Mouse (Mus musculus) c-Kit-positive CD71-negative TER-119-negative erythroid progenitor cells, embryonic 14.5 days (primary cell): ENCODE measurements at regions not wholly inside any gene's neighbourhood (a gene's known extent, or its start where the extent isn't known, plus 50 kb on each side); places are given as distances from the start of the nearest gene placed in this dataset.

Source experiments
- DNase-seq: peaks from one replicate; pipeline ENCODE4 v3.0.0-alpha.2; 2013; ENCODE audit warnings: low read depth

DNA sequence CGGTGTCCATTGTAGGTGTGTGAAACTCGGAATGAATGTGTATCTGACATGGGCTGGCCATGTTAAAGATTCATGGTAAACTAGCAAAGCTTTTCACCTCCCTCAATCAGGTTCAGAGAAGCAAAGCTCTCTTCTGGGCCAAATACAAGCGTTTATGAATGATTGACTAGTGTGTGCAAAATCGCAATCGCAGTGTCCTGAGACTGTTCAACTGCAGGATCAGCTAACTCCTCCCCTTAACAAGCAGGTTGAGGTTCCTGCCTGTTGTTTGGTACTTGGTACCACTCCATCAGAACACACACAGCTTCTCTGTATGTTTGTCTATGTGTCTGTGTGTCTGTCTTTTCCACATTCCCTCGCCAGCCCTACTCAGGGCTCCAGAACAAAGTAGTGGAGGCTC is 458.6 kb downstream of the Cd83 start:
- no peak for DNase-seq

DNA sequence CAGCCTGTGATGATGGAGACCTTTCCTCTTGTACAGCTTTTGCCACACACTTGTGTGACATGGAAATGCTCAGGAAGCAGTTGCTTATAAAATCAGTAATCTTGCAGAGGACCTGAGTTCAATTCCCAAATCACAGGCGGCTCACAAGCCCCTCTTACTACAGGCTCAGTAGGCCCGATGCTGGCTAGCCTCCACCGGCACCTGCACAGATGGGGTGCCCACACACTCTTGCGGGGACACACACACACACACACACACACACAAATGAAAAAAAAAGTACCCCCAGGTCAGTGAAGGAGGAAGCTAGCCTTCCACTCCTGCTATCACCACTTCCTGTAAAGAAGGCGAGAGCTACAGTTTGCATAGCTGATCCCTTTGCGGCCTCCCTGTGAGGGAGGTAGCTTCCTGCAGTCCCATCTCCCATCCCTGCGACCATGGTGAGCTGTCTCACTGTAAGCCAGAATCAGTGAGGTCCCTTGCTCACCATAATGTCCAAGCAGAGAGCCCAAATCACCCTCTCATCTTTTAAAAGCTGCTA is 462.2 kb downstream of the Cd83 start:
- DNase-seq: no peak

DNA sequence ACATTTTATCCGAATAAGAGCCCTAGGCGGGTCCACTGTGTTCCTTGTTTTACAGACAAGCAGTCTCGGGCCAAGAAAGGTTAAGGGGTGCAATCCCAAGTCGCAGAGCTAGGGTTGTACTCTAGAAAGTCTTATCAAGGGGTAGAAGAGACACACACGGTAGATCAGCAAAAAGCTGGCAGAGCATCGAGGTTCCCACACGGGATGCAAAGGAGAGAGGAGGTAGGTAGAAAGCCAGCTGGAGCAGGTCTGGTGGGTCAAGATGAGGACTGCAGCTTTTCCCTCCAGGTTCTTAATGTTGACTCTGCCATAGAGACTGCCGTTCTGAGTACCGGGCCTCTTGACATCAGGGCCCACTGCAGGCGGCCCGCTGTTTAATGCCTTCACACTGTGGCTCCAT is 463.3 kb downstream of the Cd83 start:
- DNase-seq: no peak

DNA sequence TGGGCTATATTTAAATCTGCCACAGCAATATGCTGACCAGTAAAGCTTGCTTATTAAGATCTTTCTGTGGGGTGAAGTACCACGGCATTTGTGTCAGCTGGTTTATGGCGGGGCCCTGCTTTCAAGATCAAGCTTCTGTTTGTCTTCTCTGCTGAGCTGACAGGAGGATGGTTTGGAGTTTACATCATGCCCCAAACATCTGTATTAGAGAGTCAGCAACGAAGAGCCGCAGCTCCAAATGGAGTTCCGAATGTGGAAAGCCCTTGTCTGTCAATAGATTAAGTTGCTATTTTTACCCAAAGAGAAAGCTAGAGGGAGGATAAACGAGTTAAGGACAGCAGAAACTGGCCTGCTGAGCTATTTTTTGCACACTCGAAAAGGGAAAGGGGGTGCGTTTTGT is 463.8 kb downstream of the Cd83 start:
- no peak for DNase-seq

DNA sequence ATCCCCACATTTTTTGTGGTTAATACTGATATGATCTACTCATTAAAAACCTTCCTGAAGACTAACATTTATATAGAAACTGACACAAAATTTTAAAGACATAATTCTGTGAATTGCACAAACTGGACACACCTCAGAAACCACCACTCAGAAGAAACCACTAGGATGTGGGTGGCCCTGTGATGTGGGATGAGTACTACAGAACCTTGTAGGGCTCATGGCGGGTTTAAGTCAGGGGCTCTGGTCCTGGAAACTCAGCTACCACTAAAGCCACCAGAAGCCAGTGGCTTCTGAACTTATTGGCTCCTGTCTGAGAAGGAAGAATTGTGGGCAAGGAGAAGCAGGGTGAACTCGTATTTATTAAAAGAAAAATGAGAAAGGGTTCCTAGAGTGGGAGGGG is 464.5 kb downstream of the Cd83 start:
- no peak for DNase-seq

DNA sequence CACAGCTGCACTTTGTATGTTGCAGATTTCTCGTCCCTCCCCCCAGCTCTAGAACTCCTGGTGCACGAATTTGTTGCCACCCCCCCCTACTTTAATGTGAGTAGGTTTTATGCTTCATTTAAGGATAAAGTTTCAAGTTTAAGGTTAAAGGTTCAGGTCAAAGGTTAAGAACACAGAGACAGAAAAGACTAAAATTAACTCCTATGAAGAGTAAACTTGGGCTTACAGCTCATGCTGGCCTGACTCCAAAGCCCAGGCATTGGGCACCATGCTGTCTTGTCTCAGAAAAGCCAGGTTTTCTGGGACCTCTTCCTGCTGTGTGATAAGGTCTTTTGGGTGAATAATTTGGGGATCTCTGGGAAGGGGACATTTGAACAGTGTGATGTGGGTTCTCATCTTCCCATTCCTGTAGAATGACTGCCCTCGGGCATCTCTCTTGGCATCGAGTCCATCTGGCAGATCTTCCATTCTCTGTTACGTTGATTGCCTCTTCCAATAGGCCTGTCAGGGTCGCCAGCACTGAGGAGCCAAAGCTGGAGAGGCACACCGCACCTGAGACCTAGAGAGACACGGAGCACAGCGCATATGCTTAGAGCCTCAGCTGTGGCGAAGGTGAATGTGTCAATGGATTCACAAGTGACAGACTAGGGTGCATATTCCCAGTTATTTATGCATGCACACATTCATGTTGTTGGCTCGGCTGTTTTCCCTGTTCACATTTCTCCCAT is 466.1 kb downstream of the Cd83 start:
- no peak for DNase-seq

DNA sequence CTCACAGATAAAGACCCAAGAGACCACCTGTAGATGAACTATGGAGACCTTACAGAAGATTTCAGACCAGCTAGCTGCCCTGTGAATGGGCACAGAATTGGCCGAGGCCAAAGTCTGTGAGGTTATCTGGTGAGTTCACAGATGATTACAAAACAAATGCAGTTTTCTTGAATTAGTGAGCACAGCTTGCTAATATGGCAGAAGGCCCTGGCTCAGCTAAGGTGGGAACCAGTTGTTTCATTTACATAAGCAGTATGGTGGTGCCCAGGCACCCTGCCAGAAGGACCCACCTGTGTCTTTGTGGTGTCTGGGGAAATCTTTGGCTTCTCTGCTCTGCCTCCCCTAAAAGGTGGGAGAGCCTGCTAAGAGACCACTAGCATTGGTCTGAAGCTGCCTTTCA is 466.9 kb downstream of the Cd83 start:
- DNase-seq: no peak

DNA sequence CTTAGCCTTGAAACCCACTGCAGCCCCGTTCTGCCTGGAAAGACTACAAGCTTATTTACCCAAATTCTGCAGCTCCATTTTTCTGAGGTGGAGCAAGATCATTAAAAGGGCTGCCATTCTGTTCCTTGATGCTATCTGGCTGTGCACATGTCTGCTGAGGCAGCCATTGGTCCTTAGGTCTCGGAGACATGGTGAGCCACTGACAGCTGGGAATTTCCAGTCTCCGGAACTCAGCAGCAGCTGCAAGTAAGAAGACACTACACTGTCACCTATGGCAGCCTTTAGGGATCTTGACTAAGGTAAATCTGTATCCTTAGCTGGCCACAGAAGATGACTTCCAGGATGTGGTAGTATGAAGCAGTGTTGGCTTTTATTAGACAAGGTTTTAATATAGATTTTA is 467.9 kb downstream of the Cd83 start:
- DNase-seq: no peak

DNA sequence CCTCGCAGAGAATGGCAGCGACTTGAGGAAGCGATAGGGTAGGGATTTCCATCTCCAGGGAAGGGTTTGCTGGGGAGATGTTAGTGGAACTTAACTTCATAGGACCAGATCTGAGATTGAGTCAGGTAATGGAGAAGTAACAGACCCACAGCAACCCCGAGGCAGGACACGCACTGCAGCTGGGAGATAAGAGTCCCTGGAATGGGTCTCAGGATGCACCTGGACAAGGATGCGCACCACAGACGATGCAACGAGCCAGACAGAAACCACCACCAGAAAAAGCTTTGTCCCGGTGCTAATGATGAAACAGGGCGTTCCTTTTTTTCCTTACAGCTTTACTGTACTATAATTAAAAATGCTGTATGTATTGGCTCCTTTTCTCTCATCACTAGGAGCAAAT is 470.9 kb upstream of the Jarid2 start:
- no peak for DNase-seq

DNA sequence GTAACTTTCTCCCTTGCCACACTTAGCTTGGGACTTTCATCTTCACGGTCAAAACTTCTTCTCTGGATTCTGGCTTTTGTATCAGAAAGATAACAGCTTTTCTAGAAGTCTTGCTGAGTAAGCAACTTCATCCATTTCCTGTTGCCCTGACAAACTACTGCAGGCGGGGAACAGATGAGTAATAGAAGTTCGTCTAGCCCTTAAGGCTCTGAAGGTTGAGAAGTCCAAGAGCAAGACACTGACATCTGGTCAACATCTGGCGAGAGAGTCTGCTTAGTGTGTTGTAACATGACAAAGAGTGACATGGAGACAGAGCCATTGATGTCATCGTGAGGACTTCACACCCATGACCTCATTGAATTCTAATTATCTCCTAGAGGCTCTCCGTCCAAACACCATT is 469.2 kb upstream of the Jarid2 start:
- no peak for DNase-seq

DNA sequence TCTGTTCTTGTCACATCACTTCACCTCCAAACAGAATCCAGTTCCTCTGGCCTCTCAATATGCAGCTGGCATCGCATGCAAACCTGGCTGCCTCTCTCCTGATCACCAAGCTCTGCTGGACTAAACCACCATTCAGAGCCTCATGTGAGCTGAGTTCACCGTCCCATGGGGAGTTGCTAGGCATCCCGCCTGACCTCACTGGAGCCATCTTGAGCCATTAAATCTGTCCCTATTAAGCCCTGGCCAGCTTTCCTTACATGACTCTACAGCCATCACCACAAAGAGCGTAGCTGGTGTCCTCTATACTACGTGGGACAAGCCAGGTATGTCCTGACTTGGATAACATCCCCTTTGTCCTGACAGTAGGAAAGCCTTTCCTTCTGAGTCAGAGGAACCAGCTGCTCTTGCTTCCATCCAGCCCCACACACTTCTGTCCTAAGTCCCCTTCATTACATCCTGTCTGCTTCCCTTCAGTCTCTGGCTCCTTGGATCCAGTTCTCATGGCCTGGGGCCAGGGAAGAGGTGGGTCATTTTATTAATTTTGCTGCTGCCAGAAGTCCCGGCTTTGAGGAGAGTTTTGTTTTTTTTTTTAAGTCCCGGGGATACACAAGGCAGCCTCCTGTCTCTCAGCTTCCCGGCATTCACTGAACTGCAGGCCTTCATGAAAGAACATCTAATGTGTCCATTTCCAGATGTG is 468.5 kb upstream of the Jarid2 start:
- no peak for DNase-seq

DNA sequence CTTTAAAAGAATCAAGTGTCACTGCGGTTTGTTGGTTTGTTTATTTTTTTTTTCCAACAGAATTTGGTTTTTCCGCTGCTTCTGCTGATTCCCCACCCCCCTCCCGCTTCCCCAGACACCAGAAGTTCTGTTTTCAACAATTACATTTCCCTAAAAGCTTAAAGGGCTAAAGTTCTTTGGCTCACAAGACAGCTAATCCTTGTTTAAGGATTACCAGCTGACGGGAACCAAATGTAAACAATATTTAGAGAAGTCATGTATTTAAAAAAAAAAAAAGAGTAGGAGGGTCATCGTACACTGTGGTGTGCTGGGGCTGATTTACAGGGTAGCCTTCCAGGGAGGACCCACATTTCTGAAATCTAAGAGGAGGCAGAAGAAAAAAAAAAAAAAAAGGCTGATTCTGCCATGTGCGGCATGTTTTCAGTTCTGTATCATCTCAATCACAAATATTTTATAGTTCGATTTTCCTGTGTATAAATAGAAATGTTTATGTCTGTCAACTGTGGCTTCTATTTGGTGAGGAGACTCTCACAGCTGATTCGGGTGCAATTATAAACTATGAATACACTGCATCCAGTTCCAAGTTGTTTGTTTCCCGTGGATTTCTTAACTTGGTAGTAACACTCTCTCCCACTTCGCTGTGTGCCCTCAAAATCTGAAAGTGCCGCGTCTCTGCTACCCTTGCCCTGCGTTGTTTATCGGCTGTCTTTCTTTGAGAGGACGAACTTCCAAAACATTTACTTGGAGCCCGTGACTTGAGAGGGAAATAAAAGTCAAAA is 456.3 kb upstream of the Jarid2 start:
- no peak for DNase-seq

DNA sequence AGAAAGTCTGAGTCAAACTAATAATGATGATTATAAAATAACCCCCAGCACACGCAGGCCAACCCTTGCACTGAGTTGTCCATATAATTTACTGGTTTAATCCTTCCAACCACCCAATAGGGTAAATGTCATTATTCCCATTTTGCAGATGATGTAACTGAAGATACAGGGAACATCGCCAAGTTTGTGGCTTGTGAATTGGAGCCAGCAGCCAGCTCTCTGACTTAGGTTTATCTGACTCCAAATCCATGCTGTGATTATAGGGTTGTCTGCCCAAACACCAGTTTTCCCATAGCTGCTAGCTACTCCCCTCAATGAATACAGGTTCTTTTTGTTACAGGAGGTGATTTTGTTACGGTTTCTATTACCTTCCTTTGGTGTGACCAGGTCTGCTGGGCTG is 451.3 kb upstream of the Jarid2 start:
- no peak for DNase-seq

DNA sequence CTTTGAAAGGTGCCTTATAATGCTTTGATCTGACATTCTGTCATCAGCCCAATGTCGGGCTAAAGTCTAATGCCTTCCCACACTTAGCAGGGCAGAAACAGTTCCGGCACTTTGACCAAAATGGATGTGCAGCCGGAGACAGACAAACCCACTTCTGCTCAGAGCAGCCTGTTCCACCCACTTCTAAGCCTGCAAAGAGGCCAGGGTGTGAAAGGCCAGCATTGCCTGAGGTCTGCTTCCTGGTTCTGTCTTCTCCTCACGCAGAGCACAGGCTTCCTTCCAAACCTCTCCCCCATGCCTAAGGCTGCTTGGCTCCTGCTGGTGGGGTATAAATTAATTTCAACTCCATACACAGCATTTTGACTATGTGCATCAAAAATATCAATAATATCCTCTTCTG is 450.2 kb upstream of the Jarid2 start:
- DNase-seq: no peak

DNA sequence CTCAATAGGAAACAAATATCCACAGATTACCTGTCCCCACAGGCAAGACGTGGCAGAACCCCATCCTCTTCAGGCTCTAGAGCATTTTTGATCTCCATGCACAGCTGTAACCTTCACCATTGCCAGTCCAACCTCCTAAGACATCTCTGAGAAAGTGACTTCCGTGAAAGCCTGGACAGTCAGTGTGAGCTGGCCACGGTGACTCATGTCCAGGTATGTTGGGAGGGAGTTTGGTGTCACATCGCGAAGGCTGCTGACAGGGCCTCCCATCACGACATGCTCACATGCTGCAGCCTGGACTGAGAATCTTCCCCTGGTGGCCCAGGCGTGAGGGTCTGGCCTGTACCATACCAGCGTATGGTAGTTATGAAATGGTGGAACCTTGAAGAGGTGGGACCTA is 449.0 kb upstream of the Jarid2 start:
- no peak for DNase-seq

DNA sequence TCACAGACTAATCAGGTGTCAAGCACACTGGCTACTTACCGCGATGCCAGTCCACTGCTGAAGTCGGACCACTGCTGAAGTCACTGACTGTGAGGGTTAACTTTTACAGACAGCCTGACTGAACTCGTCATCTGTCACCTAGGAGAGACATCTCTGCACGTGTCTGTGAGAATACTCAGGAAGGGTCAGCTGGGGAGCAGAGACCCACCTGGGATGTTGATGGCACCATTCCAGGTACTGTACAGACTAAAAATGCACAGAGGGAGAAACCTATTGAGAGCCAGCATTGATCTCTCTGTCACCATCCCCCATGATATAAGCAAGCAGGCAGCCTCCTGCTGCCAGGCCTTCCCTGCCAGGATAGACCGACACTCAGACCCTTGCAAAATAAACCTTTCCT is 447.5 kb upstream of the Jarid2 start:
- DNase-seq: no peak

DNA sequence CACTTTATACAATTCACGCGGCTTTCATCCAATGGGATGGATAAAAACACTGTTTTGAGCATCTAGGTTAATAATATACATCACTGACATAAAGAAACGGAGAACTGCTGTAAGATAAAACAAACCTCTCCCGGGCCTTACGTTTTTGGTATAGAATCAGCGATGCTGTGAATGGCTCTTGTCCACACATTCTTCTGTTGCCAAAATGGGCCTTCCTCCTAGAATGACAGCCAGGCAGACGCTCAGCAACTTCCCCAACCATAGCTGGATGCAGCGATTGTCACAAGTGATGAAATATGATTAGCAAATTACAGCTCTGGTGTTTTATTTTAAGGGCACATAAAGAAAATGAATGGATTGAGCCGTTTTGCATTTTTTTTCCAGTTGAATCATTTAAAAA is 447.0 kb upstream of the Jarid2 start:
- DNase-seq: no peak

DNA sequence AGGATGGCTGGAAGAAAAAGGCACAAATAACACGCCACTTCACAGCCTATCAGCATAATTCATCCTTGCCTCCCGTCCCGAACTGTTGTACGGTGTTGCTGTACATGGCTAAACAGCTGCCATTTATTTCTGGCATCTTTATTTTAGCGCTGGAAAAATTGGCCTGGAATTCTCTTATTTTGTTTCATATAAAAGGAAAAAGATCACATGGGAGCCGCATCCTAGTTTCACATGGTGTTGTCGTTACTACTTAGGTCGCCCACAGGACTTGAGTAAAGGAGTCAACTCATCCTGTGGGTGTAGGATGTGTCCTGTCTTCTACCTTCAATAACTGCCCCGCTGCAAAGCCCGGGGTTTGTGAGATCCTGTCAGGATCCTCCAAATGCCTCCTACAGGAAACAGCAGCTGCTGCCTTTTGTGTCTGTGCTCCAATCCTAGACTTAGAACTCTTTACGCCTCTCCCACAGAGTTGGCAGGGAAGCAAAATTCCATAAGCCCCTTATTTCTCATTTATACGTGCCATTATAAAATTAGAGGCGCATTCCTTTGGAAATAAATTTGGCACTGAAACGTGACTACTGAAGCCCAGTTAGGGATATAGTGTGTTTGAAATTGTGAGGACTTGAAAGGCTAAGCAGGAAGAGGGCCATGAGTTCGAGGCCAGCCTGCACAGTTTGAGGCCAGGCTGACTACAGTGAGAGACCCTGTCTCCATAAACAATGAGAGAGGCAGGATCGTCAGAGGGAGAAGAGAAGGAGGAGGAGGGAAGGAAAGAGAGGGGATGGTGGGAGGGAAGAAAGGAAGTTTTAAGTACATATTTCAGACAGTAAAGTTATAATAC is 446.3 kb upstream of the Jarid2 start:
- DNase-seq: no peak

DNA sequence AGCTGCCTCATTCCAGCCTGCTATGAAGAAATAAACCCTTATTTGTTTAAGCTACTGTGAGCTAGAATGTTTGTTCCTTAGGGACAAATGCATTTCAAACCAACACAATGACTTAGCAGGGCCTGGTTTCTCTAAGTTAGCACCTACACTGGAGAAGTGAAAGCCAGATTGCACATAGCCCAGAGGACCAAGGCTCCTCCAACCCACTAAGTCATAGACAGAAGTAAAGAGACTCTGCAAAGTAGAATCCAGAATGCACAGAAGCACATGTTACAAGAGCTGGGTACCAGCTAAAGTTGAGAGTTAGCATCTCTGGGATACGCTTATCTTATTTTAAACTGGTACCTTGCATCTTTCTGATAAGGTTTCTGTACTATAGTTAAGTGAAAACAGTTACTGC is 443.4 kb upstream of the Jarid2 start:
- no peak for DNase-seq

DNA sequence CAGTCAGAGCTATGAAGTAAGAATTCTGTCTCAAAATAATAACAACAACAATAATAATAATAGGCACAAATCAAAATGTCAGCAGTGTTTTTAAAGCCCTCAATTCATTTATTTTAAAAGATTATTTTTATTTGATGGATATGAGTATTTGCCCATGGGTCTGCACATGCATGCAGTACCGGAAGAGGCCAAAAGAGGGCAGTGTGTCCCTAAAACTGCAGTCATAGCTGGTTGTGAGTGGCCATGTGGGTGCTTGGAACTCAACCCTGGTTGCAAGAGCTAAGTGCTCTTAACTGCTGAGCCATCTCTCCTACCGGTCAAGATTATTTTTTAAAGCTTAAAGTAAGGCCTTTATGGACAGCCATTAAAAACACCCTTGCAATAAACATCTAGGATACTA is 439.1 kb upstream of the Jarid2 start:
- no peak for DNase-seq

DNA sequence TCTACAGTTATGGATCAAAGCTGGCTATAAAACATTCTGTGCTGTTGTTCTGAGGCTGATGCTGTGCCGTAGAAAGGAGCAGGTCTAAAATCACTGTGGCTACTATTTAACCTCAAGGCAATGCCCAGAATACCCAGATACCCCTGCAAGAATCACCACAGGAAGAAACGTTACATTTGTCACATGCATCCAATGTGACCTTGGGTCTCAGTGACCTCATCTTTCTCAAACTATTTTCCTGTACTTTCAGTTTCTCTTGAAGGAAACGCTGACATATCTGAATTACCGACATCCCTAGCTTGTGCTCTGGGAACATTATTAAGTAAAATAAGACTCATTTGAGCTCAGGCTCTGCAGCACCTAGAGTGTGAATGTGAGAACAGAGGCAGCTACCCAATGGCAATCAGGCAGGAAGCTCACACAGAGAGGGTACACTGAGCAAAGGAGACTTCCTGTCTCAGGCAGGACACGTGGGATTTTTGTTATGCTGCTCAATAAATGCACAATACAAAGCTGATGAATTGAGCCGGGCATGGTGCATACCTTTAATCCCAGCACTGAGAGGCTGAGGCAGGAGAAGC is 436.7 kb upstream of the Jarid2 start:
- DNase-seq: no peak
